Mouse (Mus musculus): ENCODE measurements at regions not wholly inside any gene's neighbourhood (a gene's known extent, or its start where the extent isn't known, plus 50 kb on each side); places are given as distances from the start of the nearest gene placed in this dataset.

- H3K79me2 ChIP-seq (replicated peaks; ENCODE audit: control insufficient read depth, extremely low read depth, insufficient read depth, poor library complexity, severe bottlenecking), result no peaks in the 10 kb centered on the region
- no peak overlapping the region for H3K9ac ChIP-seq (ENCODE audit: insufficient read depth, low read depth)
- no peaks in the 10 kb centered on the region for H3K36me3 ChIP-seq (replicated peaks in 1 of 2; ENCODE audit: control insufficient read depth in 1 of 2, insufficient read depth in 1 of 2, low read length in 1 of 2)
- no peaks in the 10 kb centered on the region for H3K27me3 ChIP-seq (replicated peaks)
- no peak for DNase-seq (ENCODE audit: extremely low read depth)
- no peaks in the 10 kb centered on the region for H3K4me1 ChIP-seq (ENCODE audit: control insufficient read depth in 1 of 2, insufficient read depth in 2 of 2)
- peaks cover 62% of the 10 kb centered on the region for H3K9me3 ChIP-seq (replicated peaks; ENCODE audit: low read length)
- H3K4me3 ChIP-seq (replicated peaks in 1 of 3; ENCODE audit: low read depth in 2 of 3, low read length in 2 of 3, poor library complexity in 1 of 3), result no peak overlapping the region
- TF ChIP-seq MXI1 (IDR thresholded peaks at IDR 0.05; ENCODE audit: low read depth, low read length) (no peak), TBP (conservative IDR thresholded peaks at IDR 0.05; ENCODE audit: low read depth, low read length) (no peak), MEF2A (IDR thresholded peaks at IDR 0.05; ENCODE audit: borderline replicate concordance, low read depth, low read length) (no peak), ZC3H11A (IDR thresholded peaks at IDR 0.05; ENCODE audit: low read depth, low read length) (no peak), CTCF (conservative IDR thresholded peaks at IDR 0.05 in 1 of 2, IDR thresholded peaks at IDR 0.05 in 1 of 2; ENCODE audit: low read depth in 2 of 2, low read length in 2 of 2) (no peak), IRF4 (IDR thresholded peaks at IDR 0.05; ENCODE audit: low read depth, low read length) (no peak), BHLHE40 (IDR thresholded peaks at IDR 0.05; ENCODE audit: low read depth, low read length) (no peak), EP300 (IDR thresholded peaks at IDR 0.05; ENCODE audit: low read length) (no peak)
- dilution Hi-C loops (cut with MboI; ENCODE audit: extremely low pct_ligation_motif_present, extremely low pct_unique_long_range_greater_than_20kb, low sequenced_read_pairs) (no loop called here), in situ Hi-C loops (cut with MboI; ENCODE audit: low pct_ligation_motif_present, low pct_unique_long_range_greater_than_20kb, low sequenced_read_pairs) (no loop called here)
- no peak overlapping the region for H3K27ac ChIP-seq (ENCODE audit: insufficient read depth, low read depth)
- H3K4me2 ChIP-seq (ENCODE audit: insufficient read depth, low read depth, poor library complexity, severe bottlenecking), result no peak overlapping the region
Observed at GRCm38 (mm10) chr6:111965766-111966165, 307.8 kb upstream of the Lmcd1 start.

- DNase-seq (ENCODE audit: extremely low read depth), result no peak
- dilution Hi-C loops (cut with MboI; ENCODE audit: extremely low pct_ligation_motif_present, extremely low pct_unique_long_range_greater_than_20kb, low sequenced_read_pairs), result no loop called here
- Histone ChIP-seq H3K9me3 (replicated peaks; ENCODE audit: low read length) (peaks cover 44% of the 10 kb centered on the region), H3K27ac (ENCODE audit: insufficient read depth, low read depth) (no peak overlapping the region), H3K4me1 (ENCODE audit: control insufficient read depth in 1 of 2, insufficient read depth in 2 of 2) (no peaks in the 10 kb centered on the region), H3K4me3 (replicated peaks in 1 of 3; ENCODE audit: low read depth in 2 of 3, low read length in 2 of 3, poor library complexity in 1 of 3) (no peak overlapping the region), H3K36me3 (replicated peaks in 1 of 2; ENCODE audit: control insufficient read depth in 1 of 2, insufficient read depth in 1 of 2, low read length in 1 of 2) (no peaks in the 10 kb centered on the region), H3K27me3 (replicated peaks) (no peaks in the 10 kb centered on the region), H3K79me2 (replicated peaks; ENCODE audit: control insufficient read depth, extremely low read depth, insufficient read depth, poor library complexity, severe bottlenecking) (no peaks in the 10 kb centered on the region), H3K4me2 (ENCODE audit: insufficient read depth, low read depth, poor library complexity, severe bottlenecking) (no peak overlapping the region), H3K9ac (ENCODE audit: insufficient read depth, low read depth) (no peak overlapping the region)
- TF ChIP-seq TCF12 (IDR thresholded peaks at IDR 0.05; ENCODE audit: low read depth, low read length) (no peak), GABPA (IDR thresholded peaks at IDR 0.05; ENCODE audit: insufficient replicate concordance, low read depth, low read length) (no peak), SIN3A (IDR thresholded peaks at IDR 0.05; ENCODE audit: low read length) (no peak), CHD1 (IDR thresholded peaks at IDR 0.05; ENCODE audit: low read depth, low read length) (no peak), CHD2 (IDR thresholded peaks at IDR 0.05; ENCODE audit: low read length) (no peak)
- in situ Hi-C loops (cut with MboI; ENCODE audit: low pct_ligation_motif_present, low pct_unique_long_range_greater_than_20kb, low sequenced_read_pairs), result no loop called here
Observed at GRCm38 (mm10) chr6:111985452-111985851, 288.1 kb upstream of the Lmcd1 start.

- no peak overlapping the region for H3K4me3 ChIP-seq (replicated peaks in 1 of 3; ENCODE audit: low read depth in 2 of 3, low read length in 2 of 3, poor library complexity in 1 of 3)
- in situ Hi-C loops (cut with MboI; ENCODE audit: low pct_ligation_motif_present, low pct_unique_long_range_greater_than_20kb, low sequenced_read_pairs), result no loop called here
Observed at GRCm38 (mm10) chr6:111995823-111996222, 277.7 kb upstream of the Lmcd1 start.

More at GRCm38 (mm10) chr6:111995823-111996222, 277.7 kb upstream of the Lmcd1 start:
- dilution Hi-C loops (cut with MboI; ENCODE audit: extremely low pct_ligation_motif_present, extremely low pct_unique_long_range_greater_than_20kb, low sequenced_read_pairs), result no loop called here
- Histone ChIP-seq H3K79me2 (replicated peaks; ENCODE audit: control insufficient read depth, extremely low read depth, insufficient read depth, poor library complexity, severe bottlenecking) (no peaks in the 10 kb centered on the region), H3K36me3 (replicated peaks in 1 of 2; ENCODE audit: control insufficient read depth in 1 of 2, insufficient read depth in 1 of 2, low read length in 1 of 2) (no peaks in the 10 kb centered on the region), H3K4me1 (ENCODE audit: control insufficient read depth in 1 of 2, insufficient read depth in 2 of 2) (no peaks in the 10 kb centered on the region), H3K4me2 (ENCODE audit: insufficient read depth, low read depth, poor library complexity, severe bottlenecking) (no peak overlapping the region), H3K27me3 (replicated peaks) (no peaks in the 10 kb centered on the region), H3K9ac (ENCODE audit: insufficient read depth, low read depth) (no peak overlapping the region), H3K9me3 (replicated peaks; ENCODE audit: low read length) (peaks cover 26% of the 10 kb centered on the region), H3K27ac (ENCODE audit: insufficient read depth, low read depth) (no peak overlapping the region)
- no peak for TF ChIP-seq USF2 (conservative IDR thresholded peaks at IDR 0.05; ENCODE audit: low read depth, low read length)
- TF ChIP-seq ZKSCAN1 (IDR thresholded peaks at IDR 0.05; ENCODE audit: borderline replicate concordance, low read depth, low read length), result no peak
- DNase-seq (ENCODE audit: extremely low read depth), result no peak

All from CH12.LX (cell line).